ENCODE assay signal across 12 mouse cellular contexts in the genomic region with DNA sequence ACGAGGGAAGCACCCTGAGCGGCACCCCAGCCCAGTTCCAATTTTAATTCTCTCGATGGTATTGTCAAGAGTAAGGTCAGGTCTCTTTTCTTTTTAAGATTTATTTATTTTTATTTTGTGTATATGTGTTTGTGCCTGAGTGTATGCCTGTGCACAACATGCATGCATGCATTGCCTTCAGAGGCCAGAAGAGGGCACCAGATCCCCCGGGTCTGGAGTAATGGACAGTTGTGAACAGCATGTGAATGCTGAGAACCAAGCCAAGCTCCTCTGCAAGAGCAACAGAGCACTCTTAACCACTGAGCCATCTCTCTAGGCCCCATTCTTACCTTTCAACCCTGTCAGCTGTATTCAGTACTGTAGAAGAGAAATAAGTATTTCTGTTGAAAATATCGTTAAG. TPM values are rescaled to one million over a fixed set of nuclear protein-coding genes. Genes with fewer than 3 reads are reported as not detected.
A peak's percentile ranks its signal among the peaks of the same experiment; 100 is the strongest.
DNase-seq lines count a peak whose midpoint lies in the region; ATAC-seq and TF ChIP-seq lines count a peak whose summit lies in the region.
"Had no signal": no experiment of that assay in that cellular context is flagged by ENCODE, and none has a peak within 500 bp of the region (broad histone marks: within the 10 kb centered on the region; RNA-seq: fewer than 3 reads in every experiment).

No protein-coding gene starts in this region.

- peak; percentile 57 for TF ChIP-seq CTCF in hindbrain, postnatal 0 days (IDR thresholded peaks at IDR 0.05; ENCODE audit: low read depth)

- H3K36me3 ChIP-seq in hindbrain, postnatal 0 days (ENCODE audit: insufficient read depth, low read length): no peaks in the 10 kb centered on the region
- no peaks in the 10 kb centered on the region for H3K36me3 ChIP-seq in hindbrain, embryonic 12.5 days
- no peaks in the 10 kb centered on the region for H3K36me3 ChIP-seq in splenic B cell, adult 2 months (ENCODE audit: control insufficient read depth, insufficient read depth, low read length, poor library complexity, severe bottlenecking)
- H3K36me3 ChIP-seq: hindbrain, embryonic 10.5 days had no signal

- no peak overlapping the region for H3K4me2 ChIP-seq in hindbrain, postnatal 0 days (ENCODE audit: low read depth, low read length)
- H3K4me2 ChIP-seq in hindbrain, embryonic 12.5 days (replicated peaks): no peak overlapping the region

- no peak for DNase-seq in hindbrain, postnatal 0 days (ENCODE audit: low spot score)
- DNase-seq in retina, postnatal 1 day: peak; percentile 18
- DNase-seq in retina, embryonic 14.5 days (ENCODE audit: low spot score): no peak
- DNase-seq in R1 (ENCODE audit: low read depth, low spot score): peak; percentile 82
- peak; percentile 55 for DNase-seq in splenic B cell, adult 2 months (ENCODE audit: low read depth, low spot score)
- DNase-seq in right cerebral cortex, postnatal 4 days: no peak
- DNase-seq in layer of hippocampus, postnatal 10 days (ENCODE audit: low spot score in 2 of 2): no peak
- DNase-seq: cerebellum, adult 9-11 months had no signal

- H3K9me3 ChIP-seq in hindbrain, postnatal 0 days (ENCODE audit: low read length): no peaks in the 10 kb centered on the region
- no peaks in the 10 kb centered on the region for H3K9me3 ChIP-seq in hindbrain, embryonic 12.5 days (replicated peaks)

- H3K4me1 ChIP-seq in hindbrain, postnatal 0 days (ENCODE audit: insufficient read depth, low read length): 0 out of 2 replicates have a peak, but pooled peaks cover 9% of the 10 kb centered on the region
- peaks cover 21% of the 10 kb centered on the region for H3K4me1 ChIP-seq in hindbrain, embryonic 12.5 days

- no peak for ATAC-seq in hindbrain, postnatal 0 days
- ATAC-seq in hindbrain, embryonic 12.5 days (ENCODE audit: low FRiP score): no peak
- ATAC-seq: forebrain, embryonic 16.5 days; midbrain, embryonic 16.5 days had no signal

- WGBS in hindbrain, postnatal 0 days: 90% methylated on average over 5 of the region's 5 CpGs
- WGBS in hindbrain, embryonic 12.5 days: 88% methylated on average over 5 of the region's 5 CpGs

- no peak overlapping the region for H3K4me3 ChIP-seq in hindbrain, postnatal 0 days (ENCODE audit: low read length)
- no peak overlapping the region for H3K4me3 ChIP-seq in hindbrain, embryonic 12.5 days
- H3K4me3 ChIP-seq: hindbrain, embryonic 10.5 days had no signal

- H3K27me3 ChIP-seq in hindbrain, postnatal 0 days (ENCODE audit: insufficient read depth, low read length): no peaks in the 10 kb centered on the region
- H3K27me3 ChIP-seq in hindbrain, embryonic 12.5 days: no peaks in the 10 kb centered on the region
- H3K27me3 ChIP-seq in splenic B cell, adult 2 months (ENCODE audit: control insufficient read depth, insufficient read depth, low read length, poor library complexity, severe bottlenecking): no peaks in the 10 kb centered on the region

- H3K9ac ChIP-seq in hindbrain, postnatal 0 days (replicated peaks; ENCODE audit: low read length): no peak overlapping the region
- H3K9ac ChIP-seq in hindbrain, embryonic 12.5 days: no peak overlapping the region

- H3K27ac ChIP-seq in hindbrain, postnatal 0 days: no peak overlapping the region
- no peak overlapping the region for H3K27ac ChIP-seq in hindbrain, embryonic 12.5 days
- H3K27ac ChIP-seq: hindbrain, embryonic 10.5 days had no signal

RNA-seq across cellular contexts. Expression of gene Vgll4, which starts 42.4 kb away (rescaled TPM):
- 85.4 and 88.5 TPM in 2 replicates for total RNA-seq in hindbrain, postnatal 0 days (2014; rRNA removed)
- polyA plus RNA-seq in hindbrain, postnatal 0 days (2015; fragmentation: Nextera tagmentation; extraction: Ambion mirVana): 49.4 and 53.2 TPM in 2 replicates
- polyA plus RNA-seq in hindbrain, embryonic 12.5 days (2016; fragmentation: Nextera tagmentation; extraction: Ambion mirVana): 94.2 and 94.3 TPM in 2 replicates
- 10 to 100 TPM; 41.3 to 43.7 TPM for total RNA-seq in layer of hippocampus, postnatal 10 days (2021)

Comparison
In these comparisons a context has a peak if more than half of its experiments do, and no peak if none do; other contexts are left out.
1. DNase-seq: peak in retina, postnatal 1 day (single experiment), R1 (single experiment) and splenic B cell, adult 2 months (single experiment); none in hindbrain, postnatal 0 days (single experiment), retina, embryonic 14.5 days (single experiment), right cerebral cortex, postnatal 4 days (single experiment) and layer of hippocampus, postnatal 10 days (0 of 2).